Mouse (Mus musculus): ENCODE results near the gene Dcx. TPM values are rescaled to one million over a fixed set of nuclear protein-coding genes. Genes with fewer than 3 reads are reported as not detected.

Dcx gene
- 10.5 TPM in 2 replicates for polyA plus RNA-seq (2012; rRNA removed)
- polyA plus RNA-seq (2014; fragmentation: Nextera tagmentation; extraction: Ambion mirVana), result 12.2 and 13.0 TPM in 2 replicates

DNA sequence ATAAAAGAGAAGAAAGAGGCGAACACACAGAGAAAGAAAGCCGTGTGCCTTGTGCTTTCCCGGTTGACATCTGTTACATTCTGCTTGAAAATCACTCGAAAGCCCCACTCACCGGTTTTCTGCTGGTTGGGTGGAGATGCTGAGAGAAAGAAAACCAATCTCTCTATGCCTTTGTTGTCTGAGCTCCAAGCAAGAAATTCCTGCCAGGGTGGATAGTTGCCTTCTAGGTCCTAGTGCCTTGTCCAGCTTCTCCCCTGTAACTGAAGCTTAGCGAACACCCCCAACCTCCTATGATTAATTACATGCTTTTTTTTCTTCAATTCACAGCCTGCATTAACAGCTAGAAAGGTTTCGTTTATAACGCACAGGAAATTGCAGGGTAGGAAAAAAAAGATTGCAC lies at the start of gene Dcx:
Dcx (minus strand) TSS at position 354 of the 400 bp plus-strand sequence.
- H3K27ac ChIP-seq (replicated peaks; ENCODE audit: low read depth, low read length), result no peak within 1 kb of the TSS
- H3K36me3 ChIP-seq (ENCODE audit: control insufficient read depth, insufficient read depth, low read length), result no peaks in the 10 kb centered on the region
- no peaks in the 10 kb centered on the region for H3K27me3 ChIP-seq (ENCODE audit: control insufficient read depth, insufficient read depth, low read length)
- no peak for TF ChIP-seq POLR2A (IDR thresholded peaks at IDR 0.05; ENCODE audit: borderline replicate concordance, extremely low read depth, insufficient read depth, insufficient read length)
- no peak for DNase-seq (ENCODE audit: low spot score)
- 35% methylated on average over 8 of the region's 8 CpGs for WGBS
- peak within 1 kb of the TSS; percentile 18; the same call in 1 of the 2 replicates for H3K4me2 ChIP-seq (replicated peaks; ENCODE audit: low read depth, low read length, severe bottlenecking)
- H3K4me3 ChIP-seq (replicated peaks; ENCODE audit: low read length), result peak within 1 kb of the TSS; percentile 17
- H3K9me3 ChIP-seq (ENCODE audit: control insufficient read depth, low read length), result no peaks in the 10 kb centered on the region
- no peak for ATAC-seq (ENCODE audit: low FRiP score, low read depth)
- H3K9ac ChIP-seq (ENCODE audit: low read depth, low read length, severe bottlenecking), result 0 out of 2 replicates have a peak within 1 kb of the TSS, but pooled peaks have one; percentile 29
- no peaks in the 10 kb centered on the region for H3K4me1 ChIP-seq (ENCODE audit: control insufficient read depth, insufficient read depth, low read length)

- DNase-seq (ENCODE audit: low spot score) (peak; percentile 45), ATAC-seq (ENCODE audit: low FRiP score, low read depth) (peak; percentile 84)
- H3K27ac ChIP-seq (replicated peaks; ENCODE audit: low read depth, low read length), result no peak overlapping the region
- H3K36me3 ChIP-seq (ENCODE audit: control insufficient read depth, insufficient read depth, low read length), result no peaks in the 10 kb centered on the region
- no peak overlapping the region for H3K4me3 ChIP-seq (replicated peaks; ENCODE audit: low read length)
- no peak for TF ChIP-seq POLR2A (IDR thresholded peaks at IDR 0.05; ENCODE audit: borderline replicate concordance, extremely low read depth, insufficient read depth, insufficient read length)
- H3K9me3 ChIP-seq (ENCODE audit: control insufficient read depth, low read length), result no peaks in the 10 kb centered on the region
- H3K27me3 ChIP-seq (ENCODE audit: control insufficient read depth, insufficient read depth, low read length), result no peaks in the 10 kb centered on the region
- H3K9ac ChIP-seq (ENCODE audit: low read depth, low read length, severe bottlenecking), result no peak overlapping the region
- no peak overlapping the region for H3K4me2 ChIP-seq (replicated peaks; ENCODE audit: low read depth, low read length, severe bottlenecking)
- H3K4me1 ChIP-seq (ENCODE audit: control insufficient read depth, insufficient read depth, low read length), result no peaks in the 10 kb centered on the region
- 43% methylated on average over 6 of the region's 6 CpGs for WGBS
Observed at GRCm38 (mm10) chrX:143966249-143966648, 33.1 kb upstream of the Dcx start.

DNA sequence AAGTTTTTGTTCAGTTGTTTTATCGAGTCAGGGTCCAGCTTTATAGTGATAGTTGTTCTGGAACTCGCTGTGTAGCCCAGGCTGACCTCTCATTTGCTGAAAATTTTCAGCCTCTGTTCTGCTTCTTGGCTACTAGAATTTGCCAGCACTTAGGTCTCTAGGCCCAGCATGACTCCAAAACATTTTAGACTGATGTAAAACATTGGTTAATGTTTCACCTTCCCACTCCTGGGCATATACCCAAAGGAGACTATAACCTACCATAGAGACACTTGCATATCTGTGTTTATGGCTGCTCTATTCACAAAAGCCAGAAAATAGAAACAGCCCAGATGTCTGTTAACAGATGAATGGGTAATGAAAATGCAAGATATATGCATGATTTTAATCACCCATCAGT lies 560 bp upstream of the Dcx start:
- H3K9ac ChIP-seq (ENCODE audit: low read depth, low read length, severe bottlenecking), result no peak overlapping the region
- no peak overlapping the region for H3K27ac ChIP-seq (replicated peaks; ENCODE audit: low read depth, low read length)
- no peak for TF ChIP-seq POLR2A (IDR thresholded peaks at IDR 0.05; ENCODE audit: borderline replicate concordance, extremely low read depth, insufficient read depth, insufficient read length)
- H3K36me3 ChIP-seq (ENCODE audit: control insufficient read depth, insufficient read depth, low read length), result no peaks in the 10 kb centered on the region
- no peak overlapping the region for H3K4me3 ChIP-seq (replicated peaks; ENCODE audit: low read length)
- H3K4me1 ChIP-seq (ENCODE audit: control insufficient read depth, insufficient read depth, low read length), result no peaks in the 10 kb centered on the region
- H3K4me2 ChIP-seq (replicated peaks; ENCODE audit: low read depth, low read length, severe bottlenecking), result no peak overlapping the region
- 69% methylated on average over 2 of the region's 2 CpGs for WGBS
- no peaks in the 10 kb centered on the region for H3K9me3 ChIP-seq (ENCODE audit: control insufficient read depth, low read length)
- H3K27me3 ChIP-seq (ENCODE audit: control insufficient read depth, insufficient read depth, low read length), result no peaks in the 10 kb centered on the region
- DNase-seq (ENCODE audit: low spot score) (no peak), ATAC-seq (ENCODE audit: low FRiP score, low read depth) (no peak)

- DNase-seq (ENCODE audit: low spot score) (no peak), ATAC-seq (ENCODE audit: low FRiP score, low read depth) (no peak)
- Histone ChIP-seq H3K4me2 (replicated peaks; ENCODE audit: low read depth, low read length, severe bottlenecking) (peak overlapping the region; percentile 18; the same call in 1 of the 2 replicates), H3K27ac (replicated peaks; ENCODE audit: low read depth, low read length) (no peak overlapping the region), H3K4me3 (replicated peaks; ENCODE audit: low read length) (peak overlapping the region; percentile 17), H3K27me3 (ENCODE audit: control insufficient read depth, insufficient read depth, low read length) (no peaks in the 10 kb centered on the region), H3K4me1 (ENCODE audit: control insufficient read depth, insufficient read depth, low read length) (no peaks in the 10 kb centered on the region), H3K36me3 (ENCODE audit: control insufficient read depth, insufficient read depth, low read length) (no peaks in the 10 kb centered on the region), H3K9ac (ENCODE audit: low read depth, low read length, severe bottlenecking) (0 out of 2 replicates have a peak overlapping the region, but pooled peaks have one; percentile 29), H3K9me3 (ENCODE audit: control insufficient read depth, low read length) (no peaks in the 10 kb centered on the region)
- WGBS, result 56% methylated on average over 1 of the region's 1 CpGs
- TF ChIP-seq POLR2A (IDR thresholded peaks at IDR 0.05; ENCODE audit: borderline replicate concordance, extremely low read depth, insufficient read depth, insufficient read length), result no peak
Observed at GRCm38 (mm10) chrX:143932530-143932929, 581 bp downstream of the Dcx start.

GRCm38 (mm10) chrX:143931400-143932185 lies 1.5 kb downstream of the Dcx start:
- TF ChIP-seq POLR2A (IDR thresholded peaks at IDR 0.05; ENCODE audit: borderline replicate concordance, extremely low read depth, insufficient read depth, insufficient read length), result no peak
- Histone ChIP-seq H3K4me2 (replicated peaks; ENCODE audit: low read depth, low read length, severe bottlenecking) (peak overlapping the region; percentile 18; the same call in 1 of the 2 replicates), H3K9ac (ENCODE audit: low read depth, low read length, severe bottlenecking) (no peak overlapping the region), H3K4me3 (replicated peaks; ENCODE audit: low read length) (peak overlapping the region; percentile 17), H3K36me3 (ENCODE audit: control insufficient read depth, insufficient read depth, low read length) (no peaks in the 10 kb centered on the region), H3K27me3 (ENCODE audit: control insufficient read depth, insufficient read depth, low read length) (no peaks in the 10 kb centered on the region), H3K4me1 (ENCODE audit: control insufficient read depth, insufficient read depth, low read length) (no peaks in the 10 kb centered on the region), H3K27ac (replicated peaks; ENCODE audit: low read depth, low read length) (no peak overlapping the region), H3K9me3 (ENCODE audit: control insufficient read depth, low read length) (no peaks in the 10 kb centered on the region)
- DNase-seq (ENCODE audit: low spot score), result no peak
- WGBS, result 38% methylated on average over 6 of the region's 6 CpGs
- ATAC-seq (ENCODE audit: low FRiP score, low read depth), result no peak

All from limb, embryonic 14.5 days (tissue).